Mouse (Mus musculus) kidney, postnatal 10 days (tissue): ENCODE data around the gene Zfp110.

Experiments
- DNase-seq: peaks from one replicate; pipeline ENCODE4 v3.0.0; 2021; ENCODE audit warnings: mixed read lengths

Zfp110 gene

DNA sequence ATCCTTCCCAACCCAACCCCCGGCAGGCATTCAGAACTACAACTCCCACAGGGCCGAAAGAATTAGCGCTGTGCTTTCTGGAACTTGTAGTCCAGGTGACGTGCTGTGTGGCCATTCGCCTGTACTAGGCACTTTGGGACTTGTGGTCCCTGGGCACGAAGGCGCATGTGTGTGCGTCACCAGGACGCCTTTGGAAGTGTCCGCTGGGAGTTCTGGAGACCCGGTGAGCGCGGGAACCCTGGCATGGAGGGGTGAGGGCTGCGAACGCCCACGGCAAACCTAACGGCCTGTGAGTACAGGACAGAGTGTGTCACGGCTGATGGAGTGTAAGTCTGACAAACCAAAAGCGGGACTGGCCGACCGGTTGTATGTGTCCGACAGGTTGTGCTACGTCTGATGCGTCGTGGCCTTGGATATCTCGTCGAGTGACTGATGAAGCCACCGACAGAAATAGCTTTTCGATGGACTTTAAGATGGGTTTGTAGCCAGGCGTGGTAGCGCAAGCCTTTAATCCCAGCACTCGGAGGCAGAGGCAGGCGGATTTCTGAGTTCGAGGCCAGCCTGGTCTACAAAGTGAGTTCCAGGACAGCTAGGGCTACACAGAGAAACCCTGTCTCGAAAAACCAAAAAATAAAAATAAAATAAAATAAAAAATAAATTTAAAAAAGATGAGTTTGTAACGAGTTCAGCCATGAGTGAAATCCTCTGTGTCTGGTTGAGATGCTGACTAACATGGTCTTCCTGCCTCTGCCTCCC is 63.3 kb downstream of the Zfp110 start, which contains the start of gene Zscan22:
Gene Zscan22 (plus strand): TSS at position 161 of the 756 bp plus-strand sequence.
- peak; percentile 94 for DNase-seq
